Mouse (Mus musculus) stomach, postnatal 0 days (tissue): Measurements from ENCODE around the gene Ccdc34.

Experiments used
- CTCF ChIP-seq: IDR thresholded peaks from 2 replicates; pipeline ENCODE4 v1.5.1; 2016; ENCODE audit warnings: antibody characterized with exemption, low read depth, mild to moderate bottlenecking, moderate library complexity
- EP300 ChIP-seq: optimal IDR thresholded peaks from 2 replicates; pipeline ENCODE3; 2016; ENCODE audit warnings: antibody characterized with exemption

GRCm38 (mm10) chr2:110190416-110190815 lies 172.8 kb downstream of the Ccdc34 start:
- no peak for TF ChIP-seq CTCF
- TF ChIP-seq EP300: no peak
